Mouse (Mus musculus) liver, postnatal 0 days (tissue): ENCODE measurements around the gene Tars.
A peak's percentile ranks its signal among the peaks of the same experiment; 100 is the strongest.

ENCODE experiments used
- CTCF ChIP-seq: sonication (generic); IDR thresholded peaks from 2 replicates; pipeline ENCODE4 v1.5.1; 2016; ENCODE audit warnings: antibody characterized with exemption, low read depth
- EP300 ChIP-seq: IDR thresholded peaks from 2 replicates; pipeline ENCODE4 v1.6.1; 2016; ENCODE audit warnings: antibody characterized with exemption, low read depth, mild to moderate bottlenecking

- peak; percentile 62 for TF ChIP-seq CTCF
- TF ChIP-seq EP300, result no peak
Observed at GRCm38 (mm10) chr15:11406769-11407168, 7.3 kb upstream of the Tars start.
